Mouse (Mus musculus) spleen, embryonic (tissue): ENCODE measurements around the gene Man2a1.

ENCODE experiments used
- CTCF ChIA-PET: fragments of 350-600 bp; sonication (Branson Sonifier 250); formaldehyde crosslinking; loops from one replicate; lab custom pipeline; 2022; lab: Charles Lee

The Man2a1 gene

GRCm38 (mm10) chr17:64601751-64602578, 1.4 kb downstream of the Man2a1 start:
- CTCF ChIA-PET: interaction anchor here (0.6 kb wide), 1 partner anchor 271 kb away, joined by 4 read pairs; no protein-coding TSS in a partner anchor

- CTCF ChIA-PET: interaction anchor here (0.5 to 0.7 kb wide), 3 partner anchors 11 to 653 kb away, joined by 10 to 17 read pairs (median 15); no protein-coding TSS in a partner anchor
These were observed 2.6 kb downstream of the Man2a1 start for GRCm38 (mm10) chr17:64603134-64603533.

- CTCF ChIA-PET: interaction anchor here (0.6 to 0.7 kb wide), 3 partner anchors 12 to 778 kb away, joined by 3 to 17 read pairs (median 15); no protein-coding TSS in a partner anchor
These were observed 3.0 kb downstream of the Man2a1 start for GRCm38 (mm10) chr17:64603534-64603933.

GRCm38 (mm10) chr17:64604163-64604562, 3.6 kb downstream of the Man2a1 start:
- CTCF ChIA-PET: interaction anchor here (0.6 to 0.7 kb wide), 2 partner anchors 12 to 778 kb away, joined by 3 to 15 read pairs; no protein-coding TSS in a partner anchor

- CTCF ChIA-PET: no interaction called here
These were observed 7.7 kb downstream of the Man2a1 start for GRCm38 (mm10) chr17:64608228-64608627.

GRCm38 (mm10) chr17:64608923-64609598, 8.5 kb downstream of the Man2a1 start:
- CTCF ChIA-PET: no interaction called here

- CTCF ChIA-PET: no interaction called here
These were observed 9.2 kb downstream of the Man2a1 start for GRCm38 (mm10) chr17:64609741-64610140.

GRCm38 (mm10) chr17:64611426-64611825, 10.9 kb downstream of the Man2a1 start:
- CTCF ChIA-PET: no interaction called here

- CTCF ChIA-PET: interaction anchor here (0.7 kb wide), 1 partner anchor 1121 kb away, joined by 4 read pairs; no protein-coding TSS in a partner anchor
These were observed 11.8 kb downstream of the Man2a1 start for GRCm38 (mm10) chr17:64612135-64612885.

GRCm38 (mm10) chr17:64612930-64613329, 12.4 kb downstream of the Man2a1 start:
- CTCF ChIA-PET: interaction anchor here (0.7 kb wide), 1 partner anchor 1120 kb away, joined by 4 read pairs; no protein-coding TSS in a partner anchor

GRCm38 (mm10) chr17:64613351-64613750, 12.8 kb downstream of the Man2a1 start:
- CTCF ChIA-PET: interaction anchor here (0.7 kb wide), 1 partner anchor 1120 kb away, joined by 4 read pairs; no protein-coding TSS in a partner anchor

GRCm38 (mm10) chr17:64614804-64615203, 14.3 kb downstream of the Man2a1 start:
- CTCF ChIA-PET: no interaction called here

GRCm38 (mm10) chr17:64615420-64615819, 14.9 kb downstream of the Man2a1 start:
- CTCF ChIA-PET: no interaction called here

- CTCF ChIA-PET: interaction anchor here (0.6 kb wide), 1 partner anchor 12 kb away, joined by 4 read pairs; no protein-coding TSS in a partner anchor
These were observed 15.7 kb downstream of the Man2a1 start for GRCm38 (mm10) chr17:64616259-64616658.

- CTCF ChIA-PET: no interaction called here
These were observed 17.3 kb downstream of the Man2a1 start for GRCm38 (mm10) chr17:64617838-64618237.

- CTCF ChIA-PET: no interaction called here
These were observed 18.5 kb downstream of the Man2a1 start for GRCm38 (mm10) chr17:64618996-64619395.

GRCm38 (mm10) chr17:64620135-64620534, 19.6 kb downstream of the Man2a1 start:
- CTCF ChIA-PET: no interaction called here

GRCm38 (mm10) chr17:64620627-64621026, 20.1 kb downstream of the Man2a1 start:
- CTCF ChIA-PET: no interaction called here

GRCm38 (mm10) chr17:64621226-64621625, 20.7 kb downstream of the Man2a1 start:
- CTCF ChIA-PET: no interaction called here

GRCm38 (mm10) chr17:64621649-64622351, 21.3 kb downstream of the Man2a1 start:
- CTCF ChIA-PET: no interaction called here
